Mouse (Mus musculus) forebrain, embryonic 14.5 days (tissue): Measurements from ENCODE around the gene Timeless. TPM values are rescaled to one million over a fixed set of nuclear protein-coding genes. Genes with fewer than 3 reads are reported as not detected.
"Not testable (repeated sequence)": the region's sequence is repeated elsewhere in the genome, so short reads cannot be mapped to it uniquely, and the experiment has no call there.

Source experiments
- ATAC-seq: fragments of 200-750 bp; cut with Nextera tagmentation; 2 replicates; pipeline ENCODE4 v1.8.0; 2017; ENCODE audit warnings: mild to moderate bottlenecking, moderate library complexity
- DNase-seq: peaks from one replicate; pipeline ENCODE4 v3.0.0-alpha.2; 2015; ENCODE audit warnings: low spot score
- H3K27ac ChIP-seq: fragments of 300-500 bp; sonication (generic); 2 replicates; pipeline ENCODE4 v1.5.1; 2014; ENCODE audit warnings: low read depth, mild to moderate bottlenecking, control low read depth, low read length, moderate library complexity
- H3K27me3 ChIP-seq: fragments of 300-500 bp; sonication (generic); replicated peaks from 2 replicates; pipeline ENCODE4 v1.6.1; 2014; ENCODE audit warnings: low read length, control low read depth, mixed read lengths; ENCODE audit not compliant: control insufficient read depth, insufficient read depth
- H3K36me3 ChIP-seq: fragments of 300-500 bp; sonication (generic); 2 replicates; pipeline ENCODE4 v1.6.1; 2014; ENCODE audit warnings: low read length, control low read depth; ENCODE audit not compliant: control insufficient read depth, insufficient read depth
- H3K4me1 ChIP-seq: fragments of 300-500 bp; sonication (generic); 2 replicates; pipeline ENCODE4 v1.6.1; 2014; ENCODE audit warnings: antibody characterized with exemption, low read length, control low read depth; ENCODE audit not compliant: control insufficient read depth, insufficient read depth
- H3K4me2 ChIP-seq: fragments of 300-500 bp; sonication (generic); 2 replicates; pipeline ENCODE4 v1.6.1; 2014; ENCODE audit warnings: mild to moderate bottlenecking, control low read depth, low read length
- H3K4me3 ChIP-seq: fragments of 300-500 bp; sonication (generic); 2 replicates; pipeline ENCODE4 v1.5.1; 2014; ENCODE audit warnings: low read depth, low read length, control low read depth
- H3K9ac ChIP-seq: fragments of 300-500 bp; sonication (generic); 2 replicates; pipeline ENCODE4 v1.6.1; 2014; ENCODE audit warnings: mild to moderate bottlenecking, low read length, control low read depth, moderate library complexity
- H3K9me3 ChIP-seq: fragments of 300-500 bp; sonication (generic); replicated peaks from 2 replicates; pipeline ENCODE4 v1.6.1; 2016; ENCODE audit warnings: low read length, control low read depth, mixed read lengths; ENCODE audit not compliant: control insufficient read depth
- WGBS: fragments of 180-500 bp; shearing (Covaris S2); extraction: QIAGEN DNeasy Blood & Tissue Kit; methylation state at CpG from one replicate; pipeline ENCODE4 v1.1.7; 2014; 5-methylcytosine and 5-hydroxymethylcytosine counted together
- polyA plus RNA-seq: library from polyadenylated mRNA; unstranded; fragments of >200 nt; fragmentation: Nextera tagmentation; extraction: Ambion mirVana; gene quantifications from 2 replicates; pipeline ENCODE4 v1.2.1, GENCODE M21; 2014

Timeless gene
- polyA plus RNA-seq, 1 experiment from 2014 or later = 27.2 TPM

- H3K4me1 ChIP-seq = no peaks in the 10 kb centered on the region
- DNase-seq = peak; percentile 83
- H3K9ac ChIP-seq = no peak overlapping the region
- no peak overlapping the region for H3K4me2 ChIP-seq
- H3K9me3 ChIP-seq = no peaks in the 10 kb centered on the region
- WGBS = 61% methylated on average over 31 of the region's 31 CpGs
- H3K27ac ChIP-seq = no peak overlapping the region
- peaks cover 50% of the 10 kb centered on the region for H3K36me3 ChIP-seq
- H3K4me3 ChIP-seq = no peak overlapping the region
- H3K27me3 ChIP-seq = no peaks in the 10 kb centered on the region
- peak; percentile 70 for ATAC-seq
Observed at GRCm38 (mm10) chr10:128283604-128284579, 52.0 kb downstream of the Timeless start.

DNA sequence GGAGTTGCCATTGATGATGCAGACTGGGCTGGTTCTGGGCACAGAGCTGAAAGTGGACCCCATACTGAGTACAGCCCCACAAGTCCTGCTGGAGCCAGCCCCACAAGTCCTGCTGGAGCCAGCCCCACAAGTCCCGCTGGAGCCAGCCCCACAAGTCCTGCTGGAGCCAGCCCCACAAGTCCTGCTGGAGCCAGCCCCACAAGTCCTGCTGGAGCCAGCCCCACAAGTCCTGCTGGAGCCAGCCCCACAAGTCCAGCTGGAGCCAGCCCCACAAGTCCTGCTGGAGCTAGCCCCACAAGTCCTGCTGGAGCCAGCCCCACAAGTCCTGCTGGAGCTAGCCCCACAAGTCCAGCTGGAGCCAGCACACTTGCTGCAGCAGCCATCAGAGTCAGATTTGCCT, 58.7 kb downstream of the Timeless start:
- H3K9ac ChIP-seq, H3K27ac ChIP-seq, H3K4me3 ChIP-seq, H3K4me2 ChIP-seq, ATAC-seq, H3K27me3 ChIP-seq, DNase-seq, H3K4me1 ChIP-seq, H3K9me3 ChIP-seq: not testable (repeated sequence)
- peaks cover 36% of the 10 kb centered on the region for H3K36me3 ChIP-seq
- WGBS = 89% methylated on average over 1 of the region's 1 CpGs

- ATAC-seq = no peak
- no peaks in the 10 kb centered on the region for H3K27me3 ChIP-seq
- peak; percentile 20 for DNase-seq
- H3K4me1 ChIP-seq = peaks cover 5% of the 10 kb centered on the region
- WGBS = 51% methylated on average over 13 of the region's 13 CpGs
- no peaks in the 10 kb centered on the region for H3K9me3 ChIP-seq
- no peak overlapping the region for H3K4me3 ChIP-seq
- peaks cover 16% of the 10 kb centered on the region for H3K36me3 ChIP-seq
- no peak overlapping the region for H3K9ac ChIP-seq
- H3K27ac ChIP-seq = no peak overlapping the region
- no peak overlapping the region for H3K4me2 ChIP-seq
Observed at GRCm38 (mm10) chr10:128296370-128297090, 64.7 kb downstream of the Timeless start.

- 65% methylated on average over 4 of the region's 4 CpGs for WGBS
- Histone ChIP-seq H3K27ac (no peak overlapping the region), H3K4me3 (no peak overlapping the region), H3K9ac (no peak overlapping the region), H3K4me1 (peaks cover 7% of the 10 kb centered on the region), H3K4me2 (no peak overlapping the region), H3K27me3 (no peaks in the 10 kb centered on the region), H3K9me3 (no peaks in the 10 kb centered on the region), H3K36me3 (peaks cover 9% of the 10 kb centered on the region)
- DNase-seq (no peak), ATAC-seq (no peak)
Observed at GRCm38 (mm10) chr10:128297221-128297620, 65.4 kb downstream of the Timeless start.

DNA sequence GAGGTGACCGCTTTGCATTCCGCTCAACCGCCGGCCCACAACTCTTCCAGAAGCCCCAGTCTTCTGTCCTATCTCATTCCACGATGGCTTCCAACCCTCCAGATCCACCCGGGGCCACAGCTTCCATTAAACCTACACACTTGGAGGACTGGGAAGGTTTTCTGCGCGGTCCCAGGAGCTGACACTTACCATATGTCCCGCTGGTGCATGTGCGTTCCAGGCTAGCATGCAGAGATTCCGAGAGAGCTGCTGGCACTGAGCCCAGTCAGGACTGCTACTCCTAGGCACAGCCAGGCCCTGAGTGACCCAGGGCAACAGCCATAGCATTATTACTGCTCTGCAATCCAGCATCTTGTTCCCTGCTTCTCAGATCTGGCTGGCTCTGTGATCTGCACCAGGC, 65.8 kb downstream of the Timeless start:
- ATAC-seq (no peak), DNase-seq (peak; percentile 13)
- Histone ChIP-seq H3K4me2 (no peak overlapping the region), H3K9ac (no peak overlapping the region), H3K9me3 (no peaks in the 10 kb centered on the region), H3K36me3 (peaks cover 5% of the 10 kb centered on the region; the same call in 1 of the 2 replicates), H3K27me3 (no peaks in the 10 kb centered on the region), H3K27ac (no peak overlapping the region), H3K4me1 (peaks cover 10% of the 10 kb centered on the region), H3K4me3 (no peak overlapping the region)
- WGBS = 75% methylated on average over 11 of the region's 11 CpGs

DNA sequence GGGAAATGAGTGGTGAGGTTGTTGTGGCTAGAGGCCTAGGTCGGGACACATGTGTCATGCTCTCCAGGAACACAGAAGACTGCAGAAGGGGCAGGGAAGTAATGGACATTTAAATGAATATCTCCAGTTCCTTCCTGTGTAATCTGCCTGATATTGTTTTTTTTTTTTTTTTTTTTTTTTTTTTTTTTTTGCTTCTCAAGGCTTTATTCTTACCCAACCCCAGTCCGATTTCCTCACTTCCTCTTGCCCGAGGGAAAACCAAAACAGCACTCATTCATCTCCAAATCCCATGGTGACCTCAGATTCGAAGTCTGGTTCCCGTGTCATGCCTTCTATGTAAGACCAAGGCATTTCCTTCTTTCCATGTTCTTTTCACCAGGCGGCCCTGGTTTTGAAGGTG, 66.4 kb downstream of the Timeless start:
- Histone ChIP-seq H3K4me1 (peaks cover 10% of the 10 kb centered on the region), H3K4me3 (no peak overlapping the region), H3K9ac (no peak overlapping the region), H3K36me3 (no peaks in the 10 kb centered on the region), H3K9me3 (no peaks in the 10 kb centered on the region), H3K27me3 (no peaks in the 10 kb centered on the region), H3K4me2 (no peak overlapping the region), H3K27ac (no peak overlapping the region)
- no peak for DNase-seq
- 83% methylated on average over 6 of the region's 6 CpGs for WGBS
- no peak for ATAC-seq

DNA sequence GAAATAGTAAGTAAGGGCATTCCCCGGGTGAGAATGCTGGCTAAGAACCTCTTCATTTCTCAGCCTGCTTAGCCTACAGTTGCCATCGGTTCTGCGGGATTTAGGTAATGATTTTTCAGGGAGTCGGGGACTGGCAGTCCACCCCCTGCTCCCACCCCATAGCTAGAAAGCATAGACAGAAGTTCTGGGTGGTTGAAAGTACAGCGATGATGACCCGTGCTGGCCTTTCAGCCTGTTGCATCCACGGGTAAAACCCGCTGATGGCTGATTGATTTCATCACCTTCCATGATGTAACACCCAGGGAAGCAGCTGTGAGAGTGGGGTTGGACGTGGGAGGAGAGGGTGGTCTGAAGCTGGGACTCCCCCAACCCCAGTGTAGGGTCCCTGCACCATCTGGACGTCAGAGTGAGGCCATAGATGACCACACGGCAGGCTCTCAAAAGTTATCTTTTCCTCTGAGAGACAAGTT, 66.9 kb downstream of the Timeless start, which contains the start of gene Il23a:
Gene Il23a (minus strand): TSS at position 51 of the 470 bp plus-strand sequence.
- H3K4me2 ChIP-seq = no peak within 1 kb of the TSS
- no peak within 1 kb of the TSS for H3K9ac ChIP-seq
- H3K27me3 ChIP-seq = no peaks in the 10 kb centered on the region
- peaks cover 10% of the 10 kb centered on the region for H3K4me1 ChIP-seq
- DNase-seq (no peak), ATAC-seq (no peak)
- H3K4me3 ChIP-seq = no peak within 1 kb of the TSS
- WGBS = 85% methylated on average over 11 of the region's 11 CpGs
- H3K9me3 ChIP-seq = no peaks in the 10 kb centered on the region
- no peaks in the 10 kb centered on the region for H3K36me3 ChIP-seq
- no peak within 1 kb of the TSS for H3K27ac ChIP-seq

- DNase-seq = no peak
- WGBS = 39% methylated on average over 3 of the region's 3 CpGs
- peak overlapping the region; percentile 91 for H3K9ac ChIP-seq
Observed at GRCm38 (mm10) chr10:128302357-128302756, 70.5 kb downstream of the Timeless start.

More at GRCm38 (mm10) chr10:128302357-128302756, 70.5 kb downstream of the Timeless start:
- H3K4me3 ChIP-seq = peak overlapping the region; percentile 58
- ATAC-seq = no peak
- H3K9me3 ChIP-seq = no peaks in the 10 kb centered on the region
- no peaks in the 10 kb centered on the region for H3K27me3 ChIP-seq
- 0 out of 2 replicates have a peak, but pooled peaks cover 3% of the 10 kb centered on the region for H3K36me3 ChIP-seq
- H3K4me1 ChIP-seq = peaks cover 12% of the 10 kb centered on the region
- H3K4me2 ChIP-seq = peak overlapping the region; percentile 77
- H3K27ac ChIP-seq = peak overlapping the region; percentile 94; the same call in 1 of the 2 replicates
